Mouse (Mus musculus) right cerebral cortex, postnatal 25 days (tissue): ENCODE results near the gene Bpgm.

Experiments
- DNase-seq: peaks from one replicate; pipeline ENCODE4 v3.0.0; 2022

Gene Bpgm

GRCm38 (mm10) chr6:34475974-34476794, at the start of gene Bpgm:
Gene Bpgm, plus strand, starts transcription at chr6:34476207.
- DNase-seq: peak; percentile 99

DNA sequence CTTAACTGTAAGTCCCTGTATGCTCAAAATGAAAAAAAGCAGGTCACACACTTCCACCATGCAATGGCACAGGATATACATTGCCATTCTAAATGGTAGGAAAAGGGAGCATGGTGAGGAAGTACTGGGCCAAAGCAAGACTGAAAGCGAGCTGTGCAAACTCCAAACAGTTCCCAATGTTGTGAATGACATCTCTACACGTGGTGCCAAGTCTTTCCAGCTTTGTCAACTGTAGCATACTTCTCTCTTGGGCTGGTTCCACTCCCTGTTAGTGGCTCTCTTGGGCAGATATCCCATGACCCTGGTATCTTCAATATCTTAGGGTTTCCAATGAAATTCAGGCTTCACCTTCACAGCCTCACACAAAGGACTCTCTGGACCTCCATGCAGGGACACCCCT, 37.0 kb upstream of the Bpgm start:
- no peak for DNase-seq

DNA sequence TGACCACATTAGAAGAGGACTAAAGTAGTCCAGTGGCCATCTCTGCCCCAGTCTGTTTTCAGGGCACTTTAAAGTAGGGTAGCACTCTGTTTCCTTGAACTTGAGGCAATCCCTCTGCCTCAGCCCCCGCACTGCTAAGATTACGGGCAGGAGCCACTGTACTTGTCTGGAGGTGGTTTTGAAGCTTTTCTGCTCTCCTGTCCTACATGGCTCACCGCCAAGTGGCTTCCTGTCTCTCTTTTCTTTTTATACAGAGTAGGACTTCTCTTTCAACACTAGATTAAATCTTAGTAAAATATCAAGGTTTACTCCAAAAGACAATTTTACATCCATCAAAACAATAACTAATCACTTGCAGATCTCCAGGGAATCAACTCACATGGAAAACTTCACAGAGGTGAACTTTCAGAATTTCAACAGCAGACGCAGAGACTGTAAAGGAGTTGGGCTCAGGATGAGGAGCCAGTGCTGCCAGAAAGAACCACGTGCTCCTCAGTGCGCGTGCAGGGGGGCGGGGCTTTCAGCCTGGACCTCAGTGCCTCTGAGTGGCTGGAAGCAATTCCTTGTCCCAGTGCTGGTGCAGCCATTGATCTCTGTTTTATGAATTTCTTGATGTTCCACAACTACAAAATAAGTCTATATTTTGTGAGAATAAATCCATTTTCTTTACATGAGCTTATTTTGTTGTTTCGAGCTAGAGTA, 34.3 kb upstream of the Bpgm start:
- DNase-seq: no peak

DNA sequence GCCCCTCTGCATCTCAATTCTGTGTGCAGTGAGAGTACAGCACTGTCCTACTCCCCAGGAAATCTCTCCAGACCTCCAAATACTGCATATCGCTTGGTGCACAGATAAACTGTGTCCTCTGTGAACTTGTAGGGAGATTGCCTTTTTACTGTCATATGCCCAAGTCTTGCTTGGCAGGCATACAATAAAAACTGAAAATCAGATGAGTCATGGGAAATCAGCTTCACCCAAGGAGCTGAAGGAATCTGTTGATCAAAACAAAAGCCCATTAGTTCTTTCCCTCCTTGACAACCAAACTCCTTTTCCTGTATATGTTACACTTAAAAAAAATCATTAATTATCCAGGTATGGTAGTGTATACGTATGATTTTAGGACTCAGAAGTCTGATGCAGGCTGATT, 32.2 kb upstream of the Bpgm start:
- DNase-seq: no peak

- peak; percentile 62 for DNase-seq
These were observed 28.0 kb upstream of the Bpgm start for GRCm38 (mm10) chr6:34447961-34448360.

GRCm38 (mm10) chr6:34448696-34449095, 27.3 kb upstream of the Bpgm start:
- DNase-seq: no peak

GRCm38 (mm10) chr6:34452963-34453770, 22.8 kb upstream of the Bpgm start:
- DNase-seq: no peak

- no peak for DNase-seq
These were observed 16.6 kb upstream of the Bpgm start for GRCm38 (mm10) chr6:34459456-34459855.

DNA sequence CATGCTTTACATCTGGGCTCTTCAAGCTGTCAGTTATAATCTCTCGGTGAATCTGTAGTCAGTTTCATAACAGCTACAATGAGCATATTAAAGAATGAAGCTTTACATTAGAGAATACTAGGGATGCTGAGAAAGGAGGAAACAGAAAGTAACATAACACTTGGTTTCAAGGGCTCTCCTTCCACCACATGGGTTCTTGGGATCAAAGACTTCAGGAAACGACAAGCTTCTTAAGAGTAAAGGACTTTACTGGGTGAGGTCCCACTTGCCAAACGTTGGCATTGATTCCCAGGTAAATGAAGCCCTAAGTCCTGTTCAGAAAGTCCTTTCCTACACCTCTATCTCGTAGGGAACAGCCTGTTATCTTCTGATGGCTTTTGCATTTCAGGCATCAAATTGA, 15.4 kb upstream of the Bpgm start:
- DNase-seq: no peak

DNA sequence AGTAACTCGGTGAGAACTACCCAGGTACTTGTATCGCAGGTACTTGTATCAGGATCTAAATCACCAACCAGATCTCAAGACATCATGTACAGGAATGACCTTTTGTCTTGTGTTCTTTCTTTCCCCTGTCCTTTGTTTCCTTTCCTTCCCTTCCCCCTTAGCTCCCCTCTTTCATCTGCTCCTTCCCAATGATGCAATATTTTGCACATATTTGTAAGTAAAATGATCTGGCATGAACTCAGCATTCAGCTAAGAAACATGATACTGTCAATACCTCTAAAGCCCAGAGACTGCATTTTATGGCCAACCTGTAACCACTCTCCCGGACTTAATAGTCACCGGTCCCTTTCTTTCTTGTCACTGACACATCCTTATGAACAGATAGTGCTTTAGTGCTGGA, 12.4 kb upstream of the Bpgm start:
- DNase-seq: no peak

GRCm38 (mm10) chr6:34471434-34472110, 4.4 kb upstream of the Bpgm start:
- DNase-seq: no peak

DNA sequence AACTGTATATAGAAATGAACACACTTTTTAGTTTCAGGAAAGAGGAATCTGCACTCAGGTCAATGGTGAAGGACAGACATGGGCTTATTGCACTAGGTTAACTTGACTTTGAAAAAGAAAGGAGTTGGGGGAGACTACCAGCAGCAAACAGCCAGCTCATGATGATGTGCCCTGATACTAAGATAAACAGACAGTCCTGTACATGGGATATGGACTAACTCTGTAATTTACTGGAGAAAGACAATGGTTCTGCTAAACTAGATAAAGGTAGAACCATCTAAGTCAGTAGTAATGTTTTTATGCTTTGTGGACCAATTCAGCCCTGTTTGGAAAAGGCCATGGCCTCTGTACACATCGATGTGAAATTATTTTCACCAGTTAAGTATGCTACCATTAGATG, 2.7 kb upstream of the Bpgm start:
- DNase-seq: no peak

GRCm38 (mm10) chr6:34474031-34474430, 2.0 kb upstream of the Bpgm start:
- no peak for DNase-seq

DNA sequence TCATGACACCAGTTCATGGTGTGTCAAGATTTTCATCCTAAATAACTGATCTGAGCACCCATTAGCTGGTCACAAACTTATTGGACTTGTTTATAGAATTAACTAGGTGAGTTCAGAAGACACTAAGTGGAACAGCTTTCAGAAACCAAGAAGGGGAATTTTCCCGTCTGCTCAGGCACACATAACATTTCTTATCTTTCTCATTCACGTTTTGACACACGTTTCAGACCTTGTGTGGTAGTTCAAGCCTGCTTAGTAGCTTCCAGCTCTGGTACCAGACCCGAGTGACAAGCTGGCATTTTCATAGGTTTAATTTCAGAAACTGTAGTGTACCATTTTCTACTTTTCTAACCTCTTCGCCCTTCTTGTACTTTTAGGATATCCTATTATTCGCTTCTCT, 616 bp upstream of the Bpgm start:
- no peak for DNase-seq

DNA sequence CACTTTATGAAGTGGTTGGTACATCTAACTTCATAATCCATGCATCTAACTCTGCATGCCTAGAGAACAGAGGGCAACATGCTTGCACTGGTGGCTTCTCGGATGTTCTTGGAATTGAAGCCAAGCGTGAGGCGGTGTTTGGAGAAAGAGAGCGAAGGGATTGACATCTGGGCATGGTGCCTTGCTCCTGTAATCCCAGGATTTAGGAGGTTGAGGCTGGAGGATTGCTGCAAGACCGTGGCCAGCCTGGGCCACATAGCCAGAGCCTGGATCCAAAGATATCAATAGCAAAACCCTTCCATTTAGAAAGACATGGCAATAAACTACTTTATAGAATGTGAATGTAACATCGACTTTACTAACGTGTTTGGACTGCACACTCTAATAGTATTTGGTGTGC, 2.0 kb downstream of the Bpgm start:
- no peak for DNase-seq

GRCm38 (mm10) chr6:34478677-34479360, 2.8 kb downstream of the Bpgm start:
- DNase-seq: no peak

GRCm38 (mm10) chr6:34479531-34479930, 3.5 kb downstream of the Bpgm start:
- DNase-seq: no peak

GRCm38 (mm10) chr6:34480749-34481148, 4.7 kb downstream of the Bpgm start:
- DNase-seq: no peak

DNA sequence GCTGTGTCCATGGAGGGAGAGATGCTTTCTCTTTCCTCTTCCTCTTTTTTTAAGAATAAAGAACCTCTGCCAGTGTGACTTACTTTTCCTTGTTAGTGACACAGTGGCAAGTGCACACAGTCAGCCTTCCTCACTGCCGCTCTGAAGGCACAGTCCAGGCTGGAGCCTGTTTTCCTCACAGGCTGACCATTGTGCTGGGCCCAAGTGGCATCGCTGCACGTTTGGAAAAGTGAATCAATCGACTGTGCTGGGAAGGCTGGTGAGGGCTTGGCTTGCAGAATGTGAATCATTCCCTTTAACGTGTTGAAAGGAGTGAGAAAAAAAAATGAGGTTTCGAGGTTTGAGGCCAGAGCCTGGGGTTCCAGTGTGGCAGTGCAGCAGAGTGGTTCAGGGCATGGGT, 5.3 kb downstream of the Bpgm start:
- no peak for DNase-seq

DNA sequence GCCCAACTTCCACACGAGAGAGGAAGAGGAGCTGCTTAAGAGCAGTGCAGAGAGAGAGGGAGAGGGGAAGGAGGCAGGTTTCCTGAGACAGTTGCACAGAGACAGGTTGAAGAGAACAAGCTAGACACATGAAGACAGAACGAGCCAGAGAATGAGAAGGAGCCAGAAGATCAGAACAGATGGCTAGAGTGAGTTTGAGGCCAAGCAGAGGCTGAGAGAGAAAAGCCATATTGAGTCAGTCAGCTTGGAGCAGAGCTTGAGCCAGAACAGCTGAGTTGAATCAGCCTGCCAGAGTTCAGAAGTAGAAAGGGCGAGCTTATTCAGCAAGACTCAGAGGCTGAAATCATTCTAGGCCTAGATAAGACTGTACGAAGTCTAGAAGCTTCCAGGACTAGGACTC, 6.8 kb downstream of the Bpgm start:
- no peak for DNase-seq

DNA sequence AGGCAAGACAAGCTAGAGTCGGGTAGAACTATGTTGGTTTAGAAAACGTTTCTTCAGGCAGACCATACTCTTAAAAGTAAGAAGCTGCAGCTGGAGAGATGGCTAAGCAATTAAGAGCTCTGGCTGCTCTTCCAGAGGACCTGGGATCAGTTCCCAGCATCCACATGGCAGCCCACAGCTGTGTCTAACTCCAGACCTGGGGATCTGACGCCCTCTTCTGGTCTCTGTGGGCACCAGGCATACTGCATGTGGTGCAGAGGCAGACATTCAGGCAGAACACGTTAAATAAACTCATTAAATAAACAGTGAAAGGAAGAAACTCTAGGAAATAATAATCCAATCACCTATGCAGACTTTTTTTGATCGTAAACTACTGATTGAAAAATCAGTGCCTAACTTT, 7.4 kb downstream of the Bpgm start:
- no peak for DNase-seq

DNA sequence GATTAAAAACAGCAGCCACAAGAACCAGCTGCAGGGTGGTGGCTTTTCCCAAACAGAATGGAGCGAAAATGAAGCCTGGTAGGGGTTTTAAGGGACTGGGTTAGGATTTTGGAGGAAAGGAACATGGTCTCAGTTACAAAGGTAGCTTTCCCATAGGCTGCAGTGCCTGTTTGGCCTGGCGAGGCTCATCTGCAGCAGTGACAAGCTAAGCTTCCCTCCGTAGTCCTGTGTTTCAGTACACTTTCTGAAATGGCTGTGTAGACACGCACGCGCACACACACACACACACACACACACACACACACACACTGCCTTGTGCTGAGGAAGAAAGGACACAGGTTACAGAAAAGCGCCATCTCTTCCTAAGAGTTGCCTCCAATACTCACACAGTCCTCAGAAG, 7.8 kb downstream of the Bpgm start:
- no peak for DNase-seq
